Mouse (Mus musculus) liver, embryonic 14.5 days (tissue): ENCODE measurements around the gene Cntnap4. TPM values are rescaled to one million over a fixed set of nuclear protein-coding genes. Genes with fewer than 3 reads are reported as not detected.
A peak's percentile ranks its signal among the peaks of the same experiment; 100 is the strongest.

ENCODE experiments used
- ATAC-seq: fragments of 200-750 bp; cut with Nextera tagmentation; 2 replicates; pipeline ENCODE4 v1.8.0; 2017; ENCODE audit warnings: moderate number of reproducible peaks, mild to moderate bottlenecking, moderate library complexity; ENCODE audit not compliant: insufficient read depth
- DNase-seq, 3 experiments: peaks; one replicate each; pipeline ENCODE4 v3.0.0-alpha.2; 2012 to 2013; ENCODE audit warnings: low read depth in 3 of 3, low spot score in 3 of 3
- H3K27ac ChIP-seq: fragments of 300-500 bp; sonication (generic); 2 replicates; pipeline ENCODE4 v1.5.1; 2014; ENCODE audit warnings: moderate library complexity, mild to moderate bottlenecking, control low read depth, inconsistent platforms
- H3K27me3 ChIP-seq: fragments of 300-500 bp; sonication (generic); 2 replicates; pipeline ENCODE4 v1.6.1; 2014; ENCODE audit warnings: mild to moderate bottlenecking, low read length, moderate library complexity; ENCODE audit not compliant: control insufficient read depth, insufficient read depth
- H3K36me3 ChIP-seq: fragments of 300-500 bp; sonication (generic); replicated peaks from 2 replicates; pipeline ENCODE4 v1.6.1; 2014; ENCODE audit warnings: low read depth; ENCODE audit not compliant: control insufficient read depth, insufficient read depth
- H3K4me1 ChIP-seq, 2 experiments: fragments of 200-500 bp in 1 of 2; fragments of 300-500 bp in 1 of 2; sonication (generic) in 1 of 2; replicated peaks; 2 replicates each; pipeline ENCODE4 v1.6.1; 2012 to 2014; ENCODE audit warnings: antibody characterized with exemption in 1 of 2, inconsistent platforms in 1 of 2, low read length in 1 of 2; ENCODE audit not compliant: control insufficient read depth in 2 of 2, insufficient read depth in 2 of 2
- H3K4me2 ChIP-seq: fragments of 300-500 bp; sonication (generic); 2 replicates; pipeline ENCODE4 v1.6.1; 2014; ENCODE audit warnings: low read depth, mild to moderate bottlenecking, control low read depth, moderate library complexity
- H3K4me3 ChIP-seq, 2 experiments: fragments of 200-500 bp in 1 of 2; fragments of 300-500 bp in 1 of 2; sonication (generic) in 1 of 2; 2 replicates each; pipeline ENCODE4 v1.5.1; 2012 to 2014; ENCODE audit warnings: low read depth in 2 of 2, low read length in 2 of 2, mild to moderate bottlenecking in 2 of 2, control low read depth in 1 of 2, inconsistent platforms in 1 of 2, moderate library complexity in 1 of 2; ENCODE audit not compliant: insufficient read depth in 1 of 2
- H3K9ac ChIP-seq: fragments of 300-500 bp; sonication (generic); replicated peaks from 2 replicates; pipeline ENCODE4 v1.6.1; 2014; ENCODE audit warnings: mild to moderate bottlenecking, control low read depth, moderate library complexity
- H3K9me3 ChIP-seq: fragments of 300-500 bp; sonication (generic); 2 replicates; pipeline ENCODE4 v1.6.1; 2016; ENCODE audit warnings: low read length, mixed read lengths; ENCODE audit not compliant: control insufficient read depth
- CTCF ChIP-seq: IDR thresholded peaks from 2 replicates; pipeline ENCODE4 v1.5.1; 2016; ENCODE audit warnings: antibody characterized with exemption, low read depth, control low read depth
- EP300 ChIP-seq: IDR thresholded peaks from 2 replicates; pipeline ENCODE4 v1.6.1; 2016; ENCODE audit warnings: antibody characterized with exemption, low read depth
- WGBS: fragments of 180-500 bp; shearing (Covaris S2); extraction: QIAGEN DNeasy Blood & Tissue Kit; methylation state at CpG from one replicate; pipeline ENCODE4 v1.1.7; 2014; ENCODE audit not compliant: insufficient replicate concordance; 5-methylcytosine and 5-hydroxymethylcytosine counted together
- polyA plus RNA-seq, 2 experiments: library from polyadenylated mRNA; depleted of rRNA in 1 of 2; stranded (reverse) in 1 of 2; unstranded in 1 of 2; fragments of >200 nt; fragmentation: Nextera tagmentation in 1 of 2; extraction: Ambion mirVana in 1 of 2; gene quantifications; 2 replicates each; pipeline versions ENCODE4 v1.2.1 to v1.2.3; 2012 to 2014

The Cntnap4 gene
- polyA plus RNA-seq (2012; rRNA removed) = 0.01 TPM in 2 replicates
- polyA plus RNA-seq (2014; fragmentation: Nextera tagmentation; extraction: Ambion mirVana) = not detected in 2 replicates

- no peak within 1 kb of the TSS for H3K4me2 ChIP-seq
- H3K9me3 ChIP-seq = no peaks in the 10 kb centered on the region
- TF ChIP-seq EP300 (no peak), CTCF (no peak)
- DNase-seq (no peak), ATAC-seq (no peak)
- no peak within 1 kb of the TSS for H3K27ac ChIP-seq
- no peak within 1 kb of the TSS for H3K4me3 ChIP-seq
- H3K4me1 ChIP-seq = no peaks in the 10 kb centered on the region
- no peaks in the 10 kb centered on the region for H3K36me3 ChIP-seq
- H3K27me3 ChIP-seq = no peaks in the 10 kb centered on the region
- WGBS = 4% methylated on average over 18 of the region's 18 CpGs
- no peak within 1 kb of the TSS for H3K9ac ChIP-seq
Observed at GRCm38 (mm10) chr8:112569471-112570141, at the start of gene Cntnap4. TSS of gene Cntnap4 (plus strand) at chr8:112570043.

GRCm38 (mm10) chr8:112557376-112557775 lies 12.5 kb upstream of the Cntnap4 start:
- DNase-seq (no peak), ATAC-seq (no peak)
- H3K27ac ChIP-seq = no peak overlapping the region
- H3K4me3 ChIP-seq = no peak overlapping the region
- H3K4me1 ChIP-seq = no peaks in the 10 kb centered on the region
- no peaks in the 10 kb centered on the region for H3K36me3 ChIP-seq
- H3K9ac ChIP-seq = no peak overlapping the region
- H3K9me3 ChIP-seq = no peaks in the 10 kb centered on the region
- no peaks in the 10 kb centered on the region for H3K27me3 ChIP-seq
- no peak overlapping the region for H3K4me2 ChIP-seq
- TF ChIP-seq CTCF (no peak), EP300 (no peak)
- WGBS = 33% methylated on average over 4 of the region's 4 CpGs

- no peak for DNase-seq
- 6% methylated on average over 6 of the region's 6 CpGs for WGBS
- H3K4me3 ChIP-seq = no peak overlapping the region
Observed at GRCm38 (mm10) chr8:112570541-112570940, 698 bp downstream of the Cntnap4 start.

GRCm38 (mm10) chr8:112571337-112571904 lies 1.6 kb downstream of the Cntnap4 start:
- Histone ChIP-seq H3K36me3 (no peaks in the 10 kb centered on the region), H3K9ac (no peak overlapping the region), H3K4me3 (no peak overlapping the region), H3K4me2 (no peak overlapping the region), H3K9me3 (no peaks in the 10 kb centered on the region), H3K27ac (no peak overlapping the region), H3K4me1 (no peaks in the 10 kb centered on the region), H3K27me3 (no peaks in the 10 kb centered on the region)
- 18% methylated on average over 9 of the region's 9 CpGs for WGBS
- ATAC-seq (no peak), DNase-seq (no peak)
- TF ChIP-seq EP300 = no peak
- TF ChIP-seq CTCF = peak; percentile 22; the same call in 1 of the 2 replicates

More at GRCm38 (mm10) chr8:112570541-112570940, 698 bp downstream of the Cntnap4 start:
- TF ChIP-seq EP300 (no peak), CTCF (no peak)
- Histone ChIP-seq H3K27me3 (no peaks in the 10 kb centered on the region), H3K36me3 (no peaks in the 10 kb centered on the region), H3K9ac (no peak overlapping the region), H3K4me2 (no peak overlapping the region), H3K27ac (no peak overlapping the region), H3K9me3 (no peaks in the 10 kb centered on the region), H3K4me1 (no peaks in the 10 kb centered on the region)
- ATAC-seq = no peak

- TF ChIP-seq CTCF = no peak
Observed at GRCm38 (mm10) chr8:112581473-112581872, 11.6 kb downstream of the Cntnap4 start.

More at GRCm38 (mm10) chr8:112581473-112581872, 11.6 kb downstream of the Cntnap4 start:
- H3K27me3 ChIP-seq = no peaks in the 10 kb centered on the region
- no peaks in the 10 kb centered on the region for H3K4me1 ChIP-seq
- no peak overlapping the region for H3K4me2 ChIP-seq
- H3K4me3 ChIP-seq = no peak overlapping the region
- DNase-seq (no peak), ATAC-seq (no peak)
- no peak overlapping the region for H3K27ac ChIP-seq
- no peaks in the 10 kb centered on the region for H3K36me3 ChIP-seq
- H3K9me3 ChIP-seq = no peaks in the 10 kb centered on the region
- no peak overlapping the region for H3K9ac ChIP-seq
- whole genome bisulfite sequencing = 31% methylated on average over 6 of the region's 6 CpGs
